Mouse (Mus musculus) common myeloid progenitor, adult 5-6 weeks (primary cell): ENCODE measurements at regions not wholly inside any gene's neighbourhood (a gene's known extent, or its start where the extent isn't known, plus 50 kb on each side); places are given as distances from the start of the nearest gene placed in this dataset.

Experiments used
- ATAC-seq: replicated peaks from 2 replicates; pipeline ENCODE4 v1.8.0; 2016; ENCODE audit warnings: low read depth, mild to moderate bottlenecking, moderate TSS enrichment, inconsistent platforms; ENCODE audit not compliant: poor library complexity, severe bottlenecking

DNA sequence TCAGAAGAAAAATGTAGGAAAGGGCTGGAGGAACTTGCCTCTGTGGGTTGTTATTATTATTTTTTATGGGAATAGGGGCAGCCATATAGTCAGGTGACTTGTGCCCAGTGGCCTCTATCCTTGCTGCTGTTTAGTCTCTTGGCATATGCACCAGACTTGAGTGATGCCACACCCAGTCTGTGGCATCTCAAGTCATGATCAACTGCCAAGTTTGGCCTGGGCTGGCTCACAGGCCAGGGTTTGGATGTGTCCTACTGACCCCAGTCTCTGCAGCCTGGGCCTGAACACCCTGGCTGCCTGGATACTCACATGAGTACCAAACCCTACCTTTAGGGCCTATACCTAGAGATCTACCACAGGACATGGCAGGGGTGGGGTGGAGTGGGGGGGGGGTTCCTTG, 133.8 kb downstream of the Cyp26a1 start:
- no peak for ATAC-seq

DNA sequence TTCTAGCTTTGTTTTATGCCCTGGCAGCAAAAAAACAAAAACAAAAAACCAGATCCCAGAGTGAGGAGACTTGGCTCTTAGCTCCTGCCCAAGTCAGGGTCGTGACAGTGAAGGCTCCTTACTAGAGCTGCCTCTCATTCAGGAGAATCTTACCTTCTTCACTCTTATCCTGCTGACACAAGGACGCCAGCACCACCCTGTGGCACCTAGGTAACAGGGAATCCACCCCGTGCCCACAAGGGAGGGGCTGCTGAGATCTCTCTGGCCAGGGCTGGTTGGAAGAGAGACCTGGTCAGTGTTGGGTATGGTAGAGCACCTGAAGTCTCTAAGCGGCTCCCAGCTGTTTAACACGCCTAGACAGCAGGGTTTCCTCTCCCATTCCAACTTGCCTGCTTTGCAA, 139.3 kb downstream of the Cyp26a1 start:
- ATAC-seq, result no peak; the same call in 1 of the 2 replicates
